Mouse (Mus musculus): Measurements from ENCODE around the gene Herc6. TPM values are rescaled to one million over a fixed set of nuclear protein-coding genes. Genes with fewer than 3 reads are reported as not detected.

The Herc6 gene
- total RNA-seq, 4 experiments from 2014 or later = 12.5 to 17.2 (median 14.6) TPM

- DNase-seq (ENCODE audit: low spot score in 2 of 2) = no peak
These were observed 9.2 kb upstream of the Herc6 start for GRCm38 (mm10) chr6:57571587-57571986.

- DNase-seq (ENCODE audit: low spot score in 2 of 2) = no peak
These were observed 795 bp downstream of the Herc6 start for GRCm38 (mm10) chr6:57581595-57581994.

- DNase-seq (ENCODE audit: low spot score in 2 of 2) = no peak
These were observed 1.6 kb downstream of the Herc6 start for GRCm38 (mm10) chr6:57582356-57582755.

- DNase-seq (ENCODE audit: low spot score in 2 of 2) = peak in 1 of 2 experiments; percentile 79
These were observed 24.9 kb downstream of the Herc6 start for GRCm38 (mm10) chr6:57605546-57606307.

- no peak for DNase-seq (ENCODE audit: low spot score in 2 of 2)
These were observed 27.2 kb downstream of the Herc6 start for GRCm38 (mm10) chr6:57607999-57608398.

- no peak for DNase-seq (ENCODE audit: low spot score in 2 of 2)
These were observed 28.8 kb downstream of the Herc6 start for GRCm38 (mm10) chr6:57609631-57610030.

- no peak for DNase-seq (ENCODE audit: low spot score in 2 of 2)
These were observed 35.0 kb downstream of the Herc6 start for GRCm38 (mm10) chr6:57615788-57616187.

- DNase-seq (ENCODE audit: low spot score in 2 of 2) = no peak
These were observed 58.7 kb downstream of the Herc6 start for GRCm38 (mm10) chr6:57639531-57639930.

- peak; percentile 8 to 28 for DNase-seq (ENCODE audit: low spot score in 2 of 2)
These were observed 61.0 kb downstream of the Herc6 start for GRCm38 (mm10) chr6:57641789-57642188.

GRCm38 (mm10) chr6:57647256-57647655 is 66.5 kb downstream of the Herc6 start:
- no peak for DNase-seq (ENCODE audit: low spot score in 2 of 2)

GRCm38 (mm10) chr6:57661295-57661694 is 80.5 kb downstream of the Herc6 start:
- DNase-seq (ENCODE audit: low spot score in 2 of 2) = no peak

GRCm38 (mm10) chr6:57684156-57684555 is 103.4 kb downstream of the Herc6 start:
- no peak for DNase-seq (ENCODE audit: low spot score in 2 of 2)

- peak; percentile 70 to 81 for DNase-seq (ENCODE audit: low spot score in 2 of 2)
These were observed 110.9 kb downstream of the Herc6 start, which contains the start of gene Pyurf for GRCm38 (mm10) chr6:57691467-57692261. Pyurf (minus strand) TSS chr6:57692078.

- no peak for DNase-seq (ENCODE audit: low spot score in 2 of 2)
These were observed 112.3 kb downstream of the Herc6 start for GRCm38 (mm10) chr6:57693116-57693515.

- no peak for DNase-seq (ENCODE audit: low spot score in 2 of 2)
These were observed 120.9 kb downstream of the Herc6 start for GRCm38 (mm10) chr6:57701686-57702085.

- DNase-seq (ENCODE audit: low spot score in 2 of 2) = peak; percentile 47 to 48
These were observed 121.6 kb downstream of the Herc6 start, which contains the start of gene Lancl2 for GRCm38 (mm10) chr6:57702376-57702742. Lancl2 (plus strand) TSS chr6:57702540.

- DNase-seq (ENCODE audit: low spot score in 2 of 2) = peak; percentile 94 to 96
These were observed 122.1 kb downstream of the Herc6 start for GRCm38 (mm10) chr6:57702743-57703499.

GRCm38 (mm10) chr6:57703703-57704102 is 122.9 kb downstream of the Herc6 start:
- no peak for DNase-seq (ENCODE audit: low spot score in 2 of 2)

- no peak for DNase-seq (ENCODE audit: low spot score in 2 of 2)
These were observed 125.9 kb downstream of the Herc6 start for GRCm38 (mm10) chr6:57706721-57707120.

GRCm38 (mm10) chr6:57711726-57712125 is 130.9 kb downstream of the Herc6 start:
- no peak for DNase-seq (ENCODE audit: low spot score in 2 of 2)

Data from left cerebral cortex, adult 8-10 months (tissue).